Comparison of ENCODE assay signal across 24 mouse cellular contexts in genomic region chr8:73920564-73920963, GRCm38 (mm10).
DNase-seq lines count a peak whose midpoint lies in the region; ATAC-seq and TF ChIP-seq lines count a peak whose summit lies in the region.
"Had no signal": no experiment of that assay in that cellular context is flagged by ENCODE, and none has a peak within 500 bp of the region (broad histone marks: within the 10 kb centered on the region; RNA-seq: fewer than 3 reads in every experiment).

No protein-coding gene starts in this region.

- H3K79me2 ChIP-seq in liver, adult 2 months (ENCODE audit: control insufficient read depth, insufficient read depth, low read length), result no peaks in the 10 kb centered on the region

- H3K4me3 ChIP-seq in liver, adult 2 months (ENCODE audit: insufficient read depth, low read depth, low read length), result no peak overlapping the region
- H3K4me3 ChIP-seq in liver, embryonic 11.5 days (ENCODE audit: low read depth, low read length), result no peak overlapping the region
- no peak overlapping the region for H3K4me3 ChIP-seq in liver, embryonic 16.5 days (ENCODE audit: low read depth, low read length)
- H3K4me3 ChIP-seq in liver, embryonic 12.5 days, result no peak overlapping the region
- H3K4me3 ChIP-seq: embryonic facial prominence, embryonic 10.5 days; embryonic facial prominence, embryonic 12.5 days; forebrain, embryonic 13.5 days; forebrain, embryonic 15.5 days had no signal

- no peak overlapping the region for H3K4me2 ChIP-seq in liver, embryonic 11.5 days
- no peak overlapping the region for H3K4me2 ChIP-seq in liver, embryonic 16.5 days (ENCODE audit: low read depth, low read length)
- no peak overlapping the region for H3K4me2 ChIP-seq in liver, embryonic 12.5 days
- H3K4me2 ChIP-seq: embryonic facial prominence, embryonic 12.5 days; forebrain, embryonic 13.5 days; forebrain, embryonic 15.5 days had no signal

- DNase-seq in adrenal gland, adult 2 months, result peak; percentile 9
- no peak for DNase-seq in adrenal gland, postnatal 10 days
- DNase-seq in liver, adult 2 months (ENCODE audit: extremely low read depth, low read depth, low spot score), result peak; percentile 95
- DNase-seq in liver, embryonic 11.5 days (ENCODE audit: low spot score), result no peak
- DNase-seq: adrenal gland, postnatal 14 days; adrenal gland, postnatal 36 days; B cell, adult 2 months; cerebellum, adult 11-12 months; cerebellum, adult 2 months; cerebellum, adult 9-10 months; cerebellum, postnatal 10 days; cerebellum, postnatal 25 days; forebrain, postnatal 0 days had no signal

- no peak for ATAC-seq in liver, embryonic 11.5 days (replicated peaks; ENCODE audit: low FRiP score)
- peak; percentile 75 for ATAC-seq in liver, embryonic 16.5 days (ENCODE audit: low read depth)
- ATAC-seq in liver, embryonic 12.5 days, result no peak
- ATAC-seq: activated CD4-positive, CD25-positive, alpha-beta regulatory T cell, adult 4 months; CD4-positive, CD25-positive, alpha-beta regulatory T cell, adult 4 months; forebrain, embryonic 13.5 days; forebrain, embryonic 15.5 days; forebrain, postnatal 0 days; Patski had no signal

- H3K9ac ChIP-seq in liver, adult 2 months (ENCODE audit: low read depth, low read length), result no peak overlapping the region
- H3K9ac ChIP-seq in liver, embryonic 11.5 days (ENCODE audit: low read depth, low read length), result no peak overlapping the region
- H3K9ac ChIP-seq in liver, embryonic 16.5 days (ENCODE audit: low read depth, low read length), result no peak overlapping the region
- no peak overlapping the region for H3K9ac ChIP-seq in liver, embryonic 12.5 days
- H3K9ac ChIP-seq: embryonic facial prominence, embryonic 12.5 days; forebrain, embryonic 13.5 days; forebrain, embryonic 15.5 days; forebrain, postnatal 0 days had no signal

- H3K9me3 ChIP-seq in liver, embryonic 11.5 days (ENCODE audit: control insufficient read depth, low read length), result no peaks in the 10 kb centered on the region
- no peaks in the 10 kb centered on the region for H3K9me3 ChIP-seq in liver, embryonic 16.5 days (replicated peaks; ENCODE audit: control insufficient read depth, low read length)
- H3K9me3 ChIP-seq in liver, embryonic 12.5 days (replicated peaks), result no peaks in the 10 kb centered on the region
- H3K9me3 ChIP-seq: embryonic facial prominence, embryonic 10.5 days; embryonic facial prominence, embryonic 12.5 days; forebrain, embryonic 13.5 days; forebrain, embryonic 15.5 days had no signal

- no peaks in the 10 kb centered on the region for H3K36me3 ChIP-seq in liver, adult 2 months (ENCODE audit: control insufficient read depth, insufficient read depth, low read length)
- H3K36me3 ChIP-seq in liver, embryonic 11.5 days (ENCODE audit: control insufficient read depth, insufficient read depth, low read length), result no peaks in the 10 kb centered on the region
- no peaks in the 10 kb centered on the region for H3K36me3 ChIP-seq in liver, embryonic 16.5 days (ENCODE audit: control insufficient read depth, insufficient read depth)
- H3K36me3 ChIP-seq in liver, embryonic 12.5 days, result no peaks in the 10 kb centered on the region
- H3K36me3 ChIP-seq: embryonic facial prominence, embryonic 10.5 days; embryonic facial prominence, embryonic 12.5 days; forebrain, embryonic 15.5 days; G1E had no signal

- no peak for TF ChIP-seq CTCF in liver, adult 2 months (IDR thresholded peaks at IDR 0.05; ENCODE audit: low read depth, low read length)

- H3K27ac ChIP-seq in liver, adult 2 months (replicated peaks; ENCODE audit: insufficient read depth, low read depth, low read length), result 0 out of 2 replicates have a peak overlapping the region, but pooled peaks have one; percentile 35
- H3K27ac ChIP-seq in liver, embryonic 11.5 days (ENCODE audit: low read depth, low read length), result no peak overlapping the region
- no peak overlapping the region for H3K27ac ChIP-seq in liver, embryonic 16.5 days (ENCODE audit: low read length)
- H3K27ac ChIP-seq in liver, embryonic 12.5 days, result no peak overlapping the region
- H3K27ac ChIP-seq: embryonic facial prominence, embryonic 10.5 days; embryonic facial prominence, embryonic 12.5 days; forebrain, embryonic 13.5 days; forebrain, embryonic 15.5 days had no signal

- H3K4me1 ChIP-seq in liver, adult 2 months (ENCODE audit: control insufficient read depth, insufficient read depth, low read length), result peaks cover 11% of the 10 kb centered on the region; the same call in 1 of the 2 replicates
- no peaks in the 10 kb centered on the region for H3K4me1 ChIP-seq in liver, embryonic 11.5 days (replicated peaks; ENCODE audit: control insufficient read depth, insufficient read depth, low read length)
- H3K4me1 ChIP-seq in liver, embryonic 16.5 days (ENCODE audit: control insufficient read depth, low read depth, low read length), result no peaks in the 10 kb centered on the region
- H3K4me1 ChIP-seq in liver, embryonic 12.5 days, result no peaks in the 10 kb centered on the region
- H3K4me1 ChIP-seq: embryonic facial prominence, embryonic 10.5 days; embryonic facial prominence, embryonic 12.5 days; forebrain, embryonic 13.5 days; forebrain, embryonic 15.5 days had no signal

- no peak for TF ChIP-seq POLR2A in liver, adult 2 months (IDR thresholded peaks at IDR 0.05; ENCODE audit: extremely low read depth, insufficient read depth, low read length)

- no peaks in the 10 kb centered on the region for H3K27me3 ChIP-seq in liver, adult 2 months (ENCODE audit: control insufficient read depth, insufficient read depth, low read length)
- H3K27me3 ChIP-seq in liver, embryonic 11.5 days (replicated peaks; ENCODE audit: control insufficient read depth, insufficient read depth, low read length), result no peaks in the 10 kb centered on the region
- no peaks in the 10 kb centered on the region for H3K27me3 ChIP-seq in liver, embryonic 16.5 days (ENCODE audit: control insufficient read depth, insufficient read depth, low read depth, low read length)
- no peaks in the 10 kb centered on the region for H3K27me3 ChIP-seq in liver, embryonic 12.5 days (replicated peaks)
- H3K27me3 ChIP-seq: CH12.LX; embryonic facial prominence, embryonic 12.5 days; forebrain, embryonic 13.5 days; forebrain, embryonic 15.5 days; Patski had no signal

Comparison
In these comparisons a context has a peak if more than half of its experiments do, and no peak if none do; other contexts are left out.
1. DNase-seq: peak in adrenal gland, adult 2 months (single experiment) and liver, adult 2 months (single experiment); none in adrenal gland, postnatal 10 days (single experiment) and liver, embryonic 11.5 days (single experiment).